Mouse (Mus musculus): ENCODE results near the gene Rnf207. TPM values are rescaled to one million over a fixed set of nuclear protein-coding genes. Genes with fewer than 3 reads are reported as not detected.

Gene Rnf207
- polyA plus RNA-seq, 1 experiment from 2014 or later, result 0.26 TPM

DNA sequence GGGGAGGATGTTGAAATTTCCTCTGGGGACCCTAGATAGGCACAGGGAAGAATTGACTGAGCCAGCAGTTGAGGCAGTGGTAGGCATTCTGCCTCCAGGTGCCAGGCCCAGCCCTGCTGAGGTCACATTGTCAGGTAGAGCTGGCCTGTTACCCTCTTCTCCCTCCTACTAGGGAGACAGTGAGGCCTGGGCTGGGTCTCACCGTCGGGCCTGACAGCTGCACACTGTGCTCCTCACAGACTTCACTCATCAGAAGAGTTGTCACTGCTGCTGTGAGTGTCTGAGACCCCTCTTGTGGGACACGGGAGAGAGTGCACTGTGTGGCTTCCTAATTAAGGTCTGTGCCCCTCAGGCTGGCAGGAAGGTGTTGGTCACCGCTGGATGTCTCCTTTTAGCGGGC lies 53.0 kb downstream of the Rnf207 start:
- Histone ChIP-seq H3K9me3 (replicated peaks) (no peaks in the 10 kb centered on the region), H3K27ac (no peak overlapping the region), H3K9ac (no peak overlapping the region), H3K27me3 (replicated peaks) (no peaks in the 10 kb centered on the region; the same call in 1 of the 2 replicates), H3K4me1 (peaks cover 40% of the 10 kb centered on the region), H3K4me3 (no peak overlapping the region), H3K36me3 (peaks cover 10% of the 10 kb centered on the region; the same call in 1 of the 2 replicates), H3K4me2 (no peak overlapping the region)
- WGBS (ENCODE audit: insufficient replicate concordance), result 71% methylated on average over 5 of the region's 5 CpGs
- no peak for ATAC-seq

DNA sequence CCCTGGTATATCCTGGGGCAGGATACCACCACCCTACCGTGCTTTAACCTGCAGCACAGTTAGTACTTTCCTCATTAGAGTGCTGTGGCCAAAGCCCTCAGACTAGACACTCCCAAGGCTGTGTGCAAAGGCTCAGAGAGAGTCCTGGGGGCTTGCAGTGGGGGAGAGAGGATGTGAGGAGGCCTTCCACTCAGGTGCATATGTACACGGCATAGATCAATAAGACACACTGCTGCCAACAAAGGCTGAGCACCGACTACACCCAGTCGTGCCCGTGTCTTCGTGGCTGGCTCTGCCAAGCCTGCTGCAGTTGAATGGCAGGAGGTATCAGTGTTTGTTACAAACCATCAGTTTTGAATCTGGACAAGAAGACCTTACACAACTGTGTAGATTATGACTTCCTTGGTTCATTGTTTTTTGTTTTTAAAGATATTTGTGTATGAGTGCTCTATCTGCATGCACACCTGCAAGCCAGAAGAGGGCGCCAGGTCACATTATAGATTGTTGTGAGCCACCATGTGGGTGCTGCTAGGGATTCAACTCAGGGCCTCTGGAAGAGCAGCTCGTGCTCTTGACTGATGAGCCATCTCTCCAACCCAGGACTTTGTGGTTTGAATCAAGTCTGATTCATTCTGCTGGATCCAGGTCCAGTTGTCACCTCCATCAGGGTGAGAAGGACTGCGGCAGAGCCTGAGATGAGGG lies 53.8 kb downstream of the Rnf207 start:
- Histone ChIP-seq H3K27me3 (replicated peaks) (no peaks in the 10 kb centered on the region), H3K9me3 (replicated peaks) (no peaks in the 10 kb centered on the region), H3K9ac (no peak overlapping the region), H3K4me2 (no peak overlapping the region), H3K4me3 (no peak overlapping the region), H3K4me1 (peaks cover 40% of the 10 kb centered on the region), H3K27ac (peak overlapping the region; percentile 83; the same call in 1 of the 2 replicates), H3K36me3 (peaks cover 10% of the 10 kb centered on the region; the same call in 1 of the 2 replicates)
- ATAC-seq, result no peak
- 77% methylated on average over 9 of the region's 9 CpGs for WGBS (ENCODE audit: insufficient replicate concordance)

GRCm38 (mm10) chr4:152264177-152264530 lies 54.6 kb downstream of the Rnf207 start:
- H3K4me3 ChIP-seq, result 0 out of 2 replicates have a peak overlapping the region, but pooled peaks have one; percentile 5
- H3K9ac ChIP-seq, result peak overlapping the region; percentile 53
- peaks cover 40% of the 10 kb centered on the region for H3K4me1 ChIP-seq
- H3K36me3 ChIP-seq, result peaks cover 10% of the 10 kb centered on the region; the same call in 1 of the 2 replicates
- peak; percentile 13 for ATAC-seq
- H3K9me3 ChIP-seq (replicated peaks), result no peaks in the 10 kb centered on the region
- H3K4me2 ChIP-seq, result peak overlapping the region; percentile 59
- 51% methylated on average over 4 of the region's 4 CpGs for WGBS (ENCODE audit: insufficient replicate concordance)
- H3K27ac ChIP-seq, result peak overlapping the region; percentile 83
- no peaks in the 10 kb centered on the region for H3K27me3 ChIP-seq (replicated peaks)

DNA sequence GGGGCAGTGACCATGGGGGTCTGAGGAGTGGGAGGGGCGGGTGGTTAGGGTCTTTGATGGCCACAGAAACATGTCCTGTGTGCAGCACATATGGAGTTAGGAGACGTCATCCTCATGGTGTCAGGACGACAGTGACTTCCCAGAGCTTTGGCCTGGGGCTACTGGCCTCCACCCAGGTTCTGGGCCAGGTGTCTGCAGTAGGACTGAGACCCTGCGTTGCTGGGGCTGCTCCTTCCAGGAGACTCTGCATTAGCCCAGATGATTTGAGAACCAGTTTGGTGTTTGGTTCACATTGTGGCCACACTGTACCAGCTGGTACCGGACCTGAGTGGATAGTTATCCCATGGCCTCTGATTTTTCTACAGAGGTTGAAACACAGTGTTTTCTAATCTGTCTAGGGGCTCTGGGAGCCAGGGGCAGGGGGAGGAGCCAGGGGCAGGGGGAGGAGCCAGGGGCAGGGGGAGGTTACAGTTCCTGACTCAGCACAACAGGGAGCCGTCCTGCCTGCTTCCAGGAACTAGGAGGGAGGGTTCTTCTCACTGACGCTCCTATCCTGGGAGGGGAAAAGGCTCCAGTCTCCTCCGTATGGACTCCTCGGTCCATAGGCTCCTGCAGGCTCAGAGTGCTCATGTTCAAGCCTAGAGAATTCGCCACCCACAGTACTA lies 55.1 kb downstream of the Rnf207 start:
- no peaks in the 10 kb centered on the region for H3K27me3 ChIP-seq (replicated peaks)
- H3K4me3 ChIP-seq, result 0 out of 2 replicates have a peak overlapping the region, but pooled peaks have one; percentile 5
- peak overlapping the region; percentile 53 for H3K9ac ChIP-seq
- peak overlapping the region; percentile 59 for H3K4me2 ChIP-seq
- H3K36me3 ChIP-seq, result peaks cover 10% of the 10 kb centered on the region; the same call in 1 of the 2 replicates
- peaks cover 40% of the 10 kb centered on the region for H3K4me1 ChIP-seq
- H3K9me3 ChIP-seq (replicated peaks), result no peaks in the 10 kb centered on the region
- 29% methylated on average over 10 of the region's 10 CpGs for WGBS (ENCODE audit: insufficient replicate concordance)
- H3K27ac ChIP-seq, result peak overlapping the region; percentile 83
- ATAC-seq, result peak; percentile 86

GRCm38 (mm10) chr4:152263089-152263488 lies 55.7 kb downstream of the Rnf207 start:
- Histone ChIP-seq H3K4me3 (0 out of 2 replicates have a peak overlapping the region, but pooled peaks have one; percentile 5), H3K4me1 (peaks cover 40% of the 10 kb centered on the region), H3K36me3 (peaks cover 7% of the 10 kb centered on the region; the same call in 1 of the 2 replicates), H3K27ac (peak overlapping the region; percentile 83), H3K9ac (peak overlapping the region; percentile 51), H3K4me2 (peak overlapping the region; percentile 59), H3K27me3 (replicated peaks) (no peaks in the 10 kb centered on the region), H3K9me3 (replicated peaks) (no peaks in the 10 kb centered on the region)
- WGBS (ENCODE audit: insufficient replicate concordance), result 46% methylated on average over 9 of the region's 9 CpGs
- ATAC-seq, result peak; percentile 64

- no peak overlapping the region for H3K4me2 ChIP-seq
- H3K4me3 ChIP-seq, result no peak overlapping the region
- peaks cover 3% of the 10 kb centered on the region; the same call in 1 of the 2 replicates for H3K36me3 ChIP-seq
- H3K27me3 ChIP-seq (replicated peaks), result no peaks in the 10 kb centered on the region
- ATAC-seq, result no peak
- H3K27ac ChIP-seq, result peak overlapping the region; percentile 83
- H3K9me3 ChIP-seq (replicated peaks), result no peaks in the 10 kb centered on the region
- peaks cover 47% of the 10 kb centered on the region for H3K4me1 ChIP-seq
- whole genome bisulfite sequencing (ENCODE audit: insufficient replicate concordance), result 63% methylated on average over 9 of the region's 9 CpGs
- H3K9ac ChIP-seq, result no peak overlapping the region
Observed at GRCm38 (mm10) chr4:152262187-152262586, 56.6 kb downstream of the Rnf207 start.

DNA sequence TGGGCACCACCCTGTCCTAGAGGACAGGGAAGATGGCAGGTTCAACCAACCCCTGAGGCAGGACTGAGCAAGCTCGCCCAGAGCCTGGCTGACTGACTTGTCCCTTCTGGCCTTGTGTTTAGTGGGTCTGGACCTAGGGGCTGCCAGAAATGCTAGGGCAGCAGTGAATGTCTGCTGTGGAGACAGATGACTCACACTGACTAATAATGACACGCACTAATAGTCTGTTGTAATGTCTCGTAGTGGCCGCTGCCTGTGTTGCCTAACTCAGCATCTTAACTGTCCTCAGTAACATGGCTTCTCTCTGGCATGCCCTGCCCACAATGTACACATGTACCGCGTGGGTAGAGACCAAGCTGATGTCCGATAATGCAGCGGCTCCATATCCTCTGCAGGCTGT lies 58.3 kb downstream of the Rnf207 start:
- H3K4me3 ChIP-seq, result no peak overlapping the region
- peaks cover 3% of the 10 kb centered on the region; the same call in 1 of the 2 replicates for H3K36me3 ChIP-seq
- 86% methylated on average over 8 of the region's 8 CpGs for WGBS (ENCODE audit: insufficient replicate concordance)
- H3K9ac ChIP-seq, result no peak overlapping the region
- no peaks in the 10 kb centered on the region for H3K9me3 ChIP-seq (replicated peaks)
- H3K4me2 ChIP-seq, result no peak overlapping the region
- no peak overlapping the region for H3K27ac ChIP-seq
- ATAC-seq, result no peak
- H3K4me1 ChIP-seq, result peaks cover 55% of the 10 kb centered on the region
- no peaks in the 10 kb centered on the region for H3K27me3 ChIP-seq (replicated peaks)

- peaks cover 37% of the 10 kb centered on the region for H3K4me1 ChIP-seq
- ATAC-seq, result peak; percentile 84
- H3K36me3 ChIP-seq, result peaks cover 4% of the 10 kb centered on the region; the same call in 1 of the 2 replicates
Observed at GRCm38 (mm10) chr4:152257070-152257469, 61.7 kb downstream of the Rnf207 start.

More at GRCm38 (mm10) chr4:152257070-152257469, 61.7 kb downstream of the Rnf207 start:
- Histone ChIP-seq H3K27me3 (replicated peaks) (no peaks in the 10 kb centered on the region), H3K9me3 (replicated peaks) (no peaks in the 10 kb centered on the region), H3K27ac (peak overlapping the region; percentile 64), H3K4me3 (no peak overlapping the region), H3K4me2 (no peak overlapping the region), H3K9ac (no peak overlapping the region; the same call in 1 of the 2 replicates)
- WGBS (ENCODE audit: insufficient replicate concordance), result 42% methylated on average over 6 of the region's 6 CpGs

Other genes with a start within 250 kb of the Rnf207 start
- gene Plekhg5, start 246.5 kb downstream of the Rnf207 start, polyA plus RNA-seq (2016; fragmentation: Nextera tagmentation; extraction: Ambion mirVana), result 7.7 and 8.4 TPM in 2 replicates
- gene Tnfrsf25, start 203.1 kb downstream of the Rnf207 start, polyA plus RNA-seq (2016; fragmentation: Nextera tagmentation; extraction: Ambion mirVana), result 0.74 and 0.87 TPM in 2 replicates
- gene Espn, start 166.6 kb downstream of the Rnf207 start, polyA plus RNA-seq (2016; fragmentation: Nextera tagmentation; extraction: Ambion mirVana), result 2.6 and 2.9 TPM in 2 replicates
- 0.05 TPM in 1 of 2 replicates, not detected in the other for gene Hes2, start 160.1 kb downstream of the Rnf207 start, polyA plus RNA-seq (2016; fragmentation: Nextera tagmentation; extraction: Ambion mirVana)
- gene Acot7, start 140.9 kb downstream of the Rnf207 start, polyA plus RNA-seq (2016; fragmentation: Nextera tagmentation; extraction: Ambion mirVana), result 33.0 and 36.2 TPM in 2 replicates
- 2.1 and 2.4 TPM in 2 replicates for gene Gpr153, start 44.8 kb downstream of the Rnf207 start, polyA plus RNA-seq (2016; fragmentation: Nextera tagmentation; extraction: Ambion mirVana)
- not detected in 2 replicates for gene Hes3, start 27.3 kb downstream of the Rnf207 start, polyA plus RNA-seq (2016; fragmentation: Nextera tagmentation; extraction: Ambion mirVana)
- gene Icmt, start 21.8 kb downstream of the Rnf207 start, polyA plus RNA-seq (2016; fragmentation: Nextera tagmentation; extraction: Ambion mirVana), result 11.8 and 14.4 TPM in 2 replicates
- gene Rpl22, start 6.7 kb upstream of the Rnf207 start, polyA plus RNA-seq (2016; fragmentation: Nextera tagmentation; extraction: Ambion mirVana), result 385 and 404 TPM in 2 replicates
- gene Chd5, start 19.7 kb upstream of the Rnf207 start, polyA plus RNA-seq (2016; fragmentation: Nextera tagmentation; extraction: Ambion mirVana), result 0.01 and 0.02 TPM in 2 replicates
- gene Nphp4, start 157.7 kb upstream of the Rnf207 start, polyA plus RNA-seq (2016; fragmentation: Nextera tagmentation; extraction: Ambion mirVana), result 0.39 and 0.41 TPM in 2 replicates
- gene Kcnab2, start 158.9 kb upstream of the Rnf207 start, polyA plus RNA-seq (2016; fragmentation: Nextera tagmentation; extraction: Ambion mirVana), result 8.3 and 9.3 TPM in 2 replicates